Mouse (Mus musculus) lung, postnatal 36 days (tissue): ENCODE results near the gene Erc2.
A peak's percentile ranks its signal among the peaks of the same experiment; 100 is the strongest.

Experiments used
- DNase-seq: peaks from one replicate; pipeline ENCODE4 v3.0.0; 2022; ENCODE audit warnings: mixed read lengths

Erc2 gene

DNA sequence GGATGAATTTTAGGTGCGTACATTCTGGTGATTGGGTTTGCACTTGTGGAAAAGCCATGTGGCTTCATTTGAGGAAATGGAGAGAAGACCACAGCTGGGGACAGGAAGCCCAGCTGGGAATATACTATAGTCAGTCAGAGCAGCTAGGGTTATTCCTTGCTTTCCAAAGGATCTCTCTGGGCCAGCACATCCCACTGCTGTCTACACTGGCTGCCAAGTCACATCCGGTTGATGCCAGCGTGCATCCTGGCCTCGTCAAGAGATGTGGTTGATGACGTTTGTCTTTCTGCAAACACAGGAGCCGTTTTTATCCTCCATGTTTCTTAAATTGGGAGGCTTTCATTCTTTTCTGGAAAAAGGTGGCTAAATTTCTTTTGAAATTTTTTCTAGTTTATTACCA lies 603.3 kb downstream of the Erc2 start:
- no peak for DNase-seq

DNA sequence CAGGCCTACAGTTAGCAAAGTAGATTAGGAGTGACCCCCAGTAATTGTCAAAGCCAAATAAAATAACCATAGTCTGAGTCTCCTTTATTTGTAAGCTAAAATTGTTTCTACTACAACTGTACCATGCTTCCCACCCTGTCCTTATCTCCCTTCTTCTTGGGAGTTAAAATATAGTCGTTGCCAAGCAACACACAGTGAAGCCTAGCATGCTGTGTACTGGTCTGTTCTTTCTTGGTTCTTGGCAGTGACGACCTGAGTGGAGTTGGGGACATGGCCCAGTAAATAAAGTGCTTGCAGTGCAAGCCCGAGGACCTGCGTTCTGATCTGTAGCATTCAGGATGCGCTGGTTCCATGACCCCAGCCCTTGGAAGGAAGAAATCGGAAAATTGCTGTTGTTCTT lies 608.3 kb downstream of the Erc2 start:
- DNase-seq = no peak

GRCm38 (mm10) chr14:28231241-28231640 lies 609.0 kb downstream of the Erc2 start:
- no peak for DNase-seq

- DNase-seq = no peak
Observed at GRCm38 (mm10) chr14:28238336-28239048, 616.3 kb downstream of the Erc2 start.

DNA sequence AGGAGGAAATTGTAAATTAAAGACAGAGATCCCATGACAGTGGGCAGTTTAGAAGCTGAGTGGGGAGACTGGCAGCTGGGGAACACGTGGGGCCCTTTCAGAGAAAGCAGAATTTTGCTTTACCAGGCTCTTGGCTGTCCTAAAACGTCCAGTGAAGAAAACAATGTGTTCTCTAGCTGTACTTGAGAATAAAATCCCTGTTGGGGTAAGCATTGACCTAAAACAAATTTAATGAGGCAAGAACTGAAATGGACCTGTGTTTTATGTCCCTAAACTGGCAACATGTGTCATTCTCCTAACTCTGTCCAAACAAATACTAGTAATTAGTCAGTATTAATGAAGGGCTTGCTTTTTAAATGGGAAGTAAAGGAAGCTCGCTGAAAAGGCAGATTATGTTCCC lies 617.9 kb downstream of the Erc2 start:
- no peak for DNase-seq

- DNase-seq = no peak
Observed at GRCm38 (mm10) chr14:28242743-28243142, 620.5 kb downstream of the Erc2 start.

DNA sequence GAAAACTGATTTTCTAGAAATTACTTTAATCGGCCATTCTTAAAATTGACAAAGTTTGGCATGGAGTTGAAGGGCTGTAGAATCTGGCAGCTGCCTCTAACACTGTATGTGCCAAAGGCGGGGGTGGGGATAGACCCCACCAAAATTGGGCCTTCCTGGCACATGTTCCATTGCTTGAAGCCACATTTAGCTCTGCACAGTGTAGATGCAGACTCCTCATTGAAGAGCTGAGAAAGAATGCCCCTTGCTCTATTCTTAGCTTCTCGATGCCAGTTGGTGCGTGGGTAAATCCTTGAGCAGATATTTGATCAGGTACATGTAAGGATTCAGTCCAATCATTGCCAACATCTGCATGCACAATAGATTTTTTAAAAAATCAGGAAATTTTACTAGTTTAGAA lies 621.2 kb downstream of the Erc2 start:
- no peak for DNase-seq

GRCm38 (mm10) chr14:28262706-28263105 lies 640.5 kb downstream of the Erc2 start:
- DNase-seq = peak; percentile 22

GRCm38 (mm10) chr14:28267367-28267766 lies 645.1 kb downstream of the Erc2 start:
- DNase-seq = no peak

DNA sequence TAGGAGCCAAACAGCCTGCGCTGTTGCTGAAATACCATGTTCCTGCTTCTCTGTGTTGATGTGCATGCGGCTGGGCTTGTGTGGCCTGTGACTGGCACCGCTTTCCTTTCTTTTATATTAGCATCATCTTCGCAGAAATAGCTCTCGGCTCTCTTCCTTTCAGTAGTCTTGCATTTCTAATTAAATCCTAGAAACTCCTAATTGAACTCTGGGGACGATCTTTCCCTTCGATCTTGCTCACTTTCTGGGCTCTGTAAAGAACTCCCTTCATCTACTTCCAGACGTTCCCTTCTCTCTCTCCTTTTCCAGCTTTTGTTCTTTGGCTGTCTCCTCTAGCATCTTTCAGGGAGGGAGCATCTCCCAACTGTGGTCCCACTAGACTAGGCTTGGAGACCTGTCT lies 649.6 kb downstream of the Erc2 start:
- DNase-seq = no peak

- DNase-seq = no peak
Observed at GRCm38 (mm10) chr14:28273669-28274068, 651.4 kb downstream of the Erc2 start.

DNA sequence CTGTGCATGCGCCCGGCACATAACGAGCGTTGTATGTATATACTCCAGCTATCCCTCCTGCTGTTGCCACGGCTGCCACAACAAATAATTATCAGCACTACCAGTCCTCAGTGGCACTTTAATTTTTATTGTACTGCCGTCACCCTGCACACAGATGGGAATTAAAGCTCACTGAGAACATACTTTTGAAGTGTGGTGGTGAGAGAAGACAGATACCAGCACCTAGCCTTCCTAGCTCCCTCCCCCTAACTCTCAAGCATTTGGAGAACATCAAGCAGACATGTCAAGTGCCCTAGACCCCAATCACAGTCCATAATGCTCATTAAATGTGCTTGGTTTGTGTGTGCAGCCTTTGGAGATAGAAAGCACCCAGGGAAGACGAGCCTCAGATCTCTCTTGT lies 652.6 kb downstream of the Erc2 start:
- no peak for DNase-seq

GRCm38 (mm10) chr14:28278951-28279350 lies 656.7 kb downstream of the Erc2 start:
- DNase-seq = no peak

DNA sequence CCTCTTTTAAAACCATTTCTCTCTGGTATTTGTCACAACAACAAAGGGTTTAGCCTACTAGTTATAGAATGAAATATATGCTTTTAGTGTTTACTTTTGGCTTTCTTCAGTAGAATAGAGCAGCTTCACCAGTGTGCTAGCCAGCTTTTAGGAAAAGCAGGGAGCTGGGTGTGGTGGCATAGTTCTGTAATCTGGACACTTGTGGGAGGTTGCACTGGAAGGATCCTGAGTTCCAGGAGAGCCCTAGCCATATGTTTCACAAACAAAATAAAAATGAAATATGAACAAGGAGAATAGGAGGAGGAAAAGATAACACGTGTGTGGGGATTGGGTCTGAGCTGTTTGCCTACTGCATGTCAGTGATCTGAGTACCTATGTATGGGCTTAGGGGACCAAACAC lies 658.1 kb downstream of the Erc2 start:
- no peak for DNase-seq

- peak; percentile 42 for DNase-seq
Observed at GRCm38 (mm10) chr14:28283319-28284095, 661.3 kb downstream of the Erc2 start.

GRCm38 (mm10) chr14:28286511-28286910 lies 664.3 kb downstream of the Erc2 start:
- DNase-seq = no peak

- DNase-seq = no peak
Observed at GRCm38 (mm10) chr14:28288196-28288595, 666.0 kb downstream of the Erc2 start.

GRCm38 (mm10) chr14:28288926-28289325 lies 666.7 kb downstream of the Erc2 start:
- no peak for DNase-seq

DNA sequence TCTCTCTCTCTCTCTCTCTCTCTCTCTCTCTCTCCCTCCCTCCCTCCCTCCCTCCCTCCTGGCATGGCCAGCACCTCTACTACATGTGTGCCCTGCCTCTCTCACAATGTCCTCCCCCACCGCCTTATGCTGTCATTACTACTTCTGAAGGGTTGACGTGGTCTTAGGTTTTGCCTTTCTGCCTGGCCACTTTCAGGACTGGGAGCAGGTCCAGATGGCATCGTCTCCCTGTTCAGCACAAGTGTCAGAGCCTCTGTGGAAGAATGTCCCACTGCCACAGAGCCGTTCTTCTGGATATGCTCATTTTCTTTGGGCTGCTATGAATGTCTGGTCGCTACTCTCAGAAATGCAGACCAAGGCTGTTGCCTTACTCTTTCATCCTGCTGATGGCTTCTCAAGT lies 671.7 kb downstream of the Erc2 start:
- DNase-seq = no peak

- DNase-seq = no peak
Observed at GRCm38 (mm10) chr14:28295145-28295544, 672.9 kb downstream of the Erc2 start.

DNA sequence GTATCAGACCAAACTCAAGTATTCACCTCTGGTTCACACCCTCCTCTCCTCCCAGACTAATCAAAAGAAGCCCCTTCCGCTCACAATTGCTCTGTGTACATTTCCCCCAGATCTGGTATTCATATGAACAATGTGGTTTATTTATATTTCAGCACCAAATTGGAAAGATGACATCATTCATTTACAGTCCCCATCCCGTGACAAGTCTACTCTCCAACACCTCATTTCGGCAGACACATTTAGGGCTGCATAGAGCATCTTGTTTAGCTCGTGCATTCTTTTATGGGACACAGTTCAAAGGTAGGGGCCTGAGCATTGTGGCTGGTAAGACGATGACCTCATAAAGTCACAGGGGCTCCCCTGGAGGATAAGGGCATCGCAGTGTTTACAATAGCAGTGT lies 677.9 kb downstream of the Erc2 start:
- DNase-seq = no peak

DNA sequence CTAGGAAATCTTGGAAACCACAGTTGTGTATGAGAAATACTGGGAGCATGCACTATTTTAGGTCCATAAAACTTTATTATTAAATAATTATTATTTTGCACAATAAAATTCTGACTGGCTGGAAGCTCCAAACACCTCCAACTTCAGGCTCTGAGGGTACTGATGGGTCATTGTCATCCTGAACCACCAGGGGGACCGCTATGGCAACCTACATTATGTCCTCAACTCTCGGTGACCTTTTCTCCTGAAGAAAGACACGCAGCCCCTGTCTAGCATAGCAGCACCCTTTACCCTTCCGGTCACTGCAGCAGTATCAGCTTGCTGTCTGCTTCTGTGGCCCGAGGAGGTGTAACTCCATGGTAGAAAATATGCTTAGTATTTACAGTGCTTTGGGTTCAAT lies 679.0 kb downstream of the Erc2 start:
- DNase-seq = no peak

GRCm38 (mm10) chr14:28304131-28304530 lies 681.9 kb downstream of the Erc2 start:
- DNase-seq = no peak

DNA sequence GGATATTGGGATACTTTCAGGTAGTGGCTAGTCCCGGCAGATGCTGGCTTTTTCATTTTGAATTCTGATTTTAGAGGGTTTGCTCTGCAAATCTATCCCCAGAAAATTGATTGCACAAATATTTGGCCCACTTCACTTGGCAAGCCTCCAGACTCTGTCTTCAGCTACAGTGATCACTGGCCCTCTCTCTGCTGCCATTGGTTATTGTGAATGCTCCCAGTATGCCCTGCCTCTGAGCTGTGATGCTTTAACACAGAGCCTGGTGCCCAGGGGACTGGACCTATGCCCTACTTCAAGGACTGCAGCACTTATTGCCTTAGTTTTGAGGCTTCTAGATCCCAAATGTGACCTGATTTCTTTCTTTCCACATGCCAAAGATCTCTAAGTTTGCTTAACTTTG lies 686.4 kb downstream of the Erc2 start:
- DNase-seq = no peak

GRCm38 (mm10) chr14:28316851-28317250 lies 694.6 kb downstream of the Erc2 start:
- DNase-seq = no peak
